Mouse (Mus musculus): Measurements from ENCODE around the gene Arhgef28. TPM values are rescaled to one million over a fixed set of nuclear protein-coding genes. Genes with fewer than 3 reads are reported as not detected.

Gene Arhgef28
- total RNA-seq, 2 experiments from 2014 or later, result 35.4 to 42.3 TPM

- peak; percentile 39 to 40 for DNase-seq (ENCODE audit: low spot score in 2 of 2)
Measured at GRCm38 (mm10) chr13:98016923-98017588, 189.2 kb downstream of the Arhgef28 start.

GRCm38 (mm10) chr13:98015981-98016922 is 190.0 kb downstream of the Arhgef28 start:
- DNase-seq (ENCODE audit: low spot score in 2 of 2), result peak in 1 of 2 experiments; percentile 21

DNA sequence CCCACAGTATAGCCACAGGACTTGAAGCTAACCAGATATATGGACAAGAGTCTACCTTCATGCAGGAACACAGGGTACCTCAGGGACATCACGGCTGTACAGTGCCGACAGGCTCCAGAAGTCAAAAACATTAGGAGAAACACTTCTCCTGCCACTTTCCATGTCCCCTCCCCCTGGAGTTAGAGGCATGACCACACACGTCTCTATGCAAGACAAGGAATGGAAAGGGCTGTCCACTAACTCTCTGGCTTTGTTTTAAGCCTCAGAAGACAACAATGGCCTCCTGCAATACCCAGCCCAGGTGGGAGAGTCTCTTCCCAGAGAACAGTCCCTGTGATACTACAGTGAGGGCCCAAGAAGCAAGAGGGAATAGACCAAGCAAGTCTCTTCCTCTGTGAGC is 191.3 kb downstream of the Arhgef28 start:
- DNase-seq (ENCODE audit: low spot score in 2 of 2), result no peak

GRCm38 (mm10) chr13:98013715-98014114 is 192.5 kb downstream of the Arhgef28 start:
- DNase-seq (ENCODE audit: low spot score in 2 of 2), result no peak

GRCm38 (mm10) chr13:98011931-98012341 is 194.3 kb downstream of the Arhgef28 start:
- DNase-seq (ENCODE audit: low spot score in 2 of 2), result no peak

DNA sequence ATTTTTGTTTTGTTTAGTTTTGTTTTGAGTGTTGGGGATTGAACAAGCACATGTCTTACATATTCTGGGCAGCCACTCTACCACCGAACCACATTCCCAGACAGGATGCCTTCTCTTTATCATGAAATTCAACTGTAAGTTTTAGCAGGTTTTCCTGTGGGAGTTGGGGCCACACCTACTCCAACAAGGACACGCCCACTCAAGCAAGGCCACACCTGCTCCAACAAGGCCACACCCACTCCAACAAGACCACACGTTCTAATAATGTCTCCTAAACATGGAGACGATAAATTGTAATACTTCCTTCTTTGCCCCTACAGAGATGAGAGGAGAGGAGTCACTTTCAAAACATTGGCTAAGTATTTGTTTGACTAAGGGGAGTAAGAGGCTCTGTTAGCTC is 197.2 kb downstream of the Arhgef28 start:
- no peak for DNase-seq (ENCODE audit: low spot score in 2 of 2)

- peak; percentile 63 to 81 for DNase-seq (ENCODE audit: low spot score in 2 of 2)
Measured at GRCm38 (mm10) chr13:98008588-98008987, 197.7 kb downstream of the Arhgef28 start.

DNA sequence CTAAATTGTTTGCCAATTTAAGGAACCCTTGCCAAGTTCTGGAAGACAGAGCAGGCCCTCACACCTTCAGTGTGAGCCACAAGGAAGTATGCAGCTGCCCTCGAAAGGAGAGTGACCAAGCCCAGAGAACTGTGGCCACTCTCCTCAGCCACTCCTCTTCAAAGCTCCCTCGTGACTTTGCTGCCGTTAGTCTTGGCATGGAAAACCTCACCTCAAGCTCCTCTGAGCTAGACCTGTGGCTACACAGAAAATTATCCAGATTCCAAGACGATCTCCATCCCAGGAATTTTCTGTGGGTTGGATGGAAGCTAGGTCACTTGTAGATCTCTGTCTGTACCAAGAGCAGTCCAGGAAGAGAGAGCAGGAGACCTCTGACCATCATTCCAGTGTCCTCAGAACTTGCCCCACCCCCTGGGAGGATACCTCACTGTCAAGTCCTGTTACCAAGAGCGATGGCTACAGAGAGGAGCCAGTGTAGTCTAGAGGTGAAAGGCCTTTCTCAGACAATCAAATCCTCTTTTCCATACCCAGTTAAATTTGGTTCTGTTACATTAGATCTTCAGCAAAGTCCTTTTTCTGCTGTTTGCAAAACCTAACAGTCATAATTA is 200.5 kb downstream of the Arhgef28 start:
- DNase-seq (ENCODE audit: low spot score in 2 of 2), result no peak

DNA sequence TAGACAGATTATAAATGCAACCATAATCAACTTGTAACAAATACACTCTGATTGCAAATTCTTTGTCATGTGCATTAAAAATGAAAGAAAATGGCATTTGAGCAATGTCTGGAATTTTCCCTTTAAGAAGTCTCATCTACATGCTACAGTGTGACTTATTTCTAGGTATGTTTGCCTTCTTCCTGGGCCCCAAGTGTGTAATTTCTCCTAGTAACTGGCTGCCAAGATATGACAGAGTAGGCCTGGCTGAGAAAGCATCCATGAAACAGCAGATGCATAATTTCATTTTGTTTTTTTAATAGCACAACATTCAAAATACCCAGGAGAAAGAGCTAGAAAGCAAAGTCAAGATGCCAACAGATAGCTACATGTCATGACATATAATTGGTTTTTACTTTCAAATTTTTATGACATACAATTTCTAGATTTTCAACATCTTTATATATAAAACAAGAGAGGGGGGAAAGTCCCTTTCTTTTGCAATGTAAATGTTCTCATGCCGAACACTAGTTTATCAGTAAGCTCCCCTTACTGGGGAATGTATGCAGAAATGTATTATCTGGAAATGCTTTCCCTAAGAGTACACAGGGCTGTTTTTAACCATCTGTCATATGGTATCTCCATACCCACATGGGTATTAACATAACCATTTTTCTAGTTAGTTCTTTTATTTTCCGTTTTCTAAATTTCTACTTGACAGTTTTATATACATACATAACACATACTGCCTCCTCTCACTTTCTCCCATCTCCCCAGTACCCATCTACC is 201.4 kb downstream of the Arhgef28 start:
- DNase-seq (ENCODE audit: low spot score in 2 of 2), result no peak

DNA sequence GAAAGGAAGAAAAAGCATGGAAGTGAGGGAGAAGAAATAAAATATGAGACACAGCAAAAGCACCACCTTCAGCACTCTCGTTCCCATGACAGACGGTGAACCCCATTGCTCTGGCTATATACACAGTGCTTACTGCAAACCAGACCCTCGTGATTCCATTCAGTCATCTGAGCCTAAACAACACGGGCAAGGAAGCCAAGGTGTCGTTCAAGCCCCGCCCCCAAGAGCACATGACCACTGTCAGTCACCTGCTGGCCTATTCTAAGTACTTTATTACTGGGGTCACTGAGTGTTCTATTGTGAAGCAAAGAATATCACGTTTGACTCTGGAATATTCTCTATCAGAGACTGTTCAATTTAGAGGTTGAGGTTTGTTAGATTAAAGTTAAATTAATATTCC is 202.5 kb downstream of the Arhgef28 start:
- DNase-seq (ENCODE audit: low spot score in 2 of 2), result no peak

GRCm38 (mm10) chr13:98002598-98002997 is 203.6 kb downstream of the Arhgef28 start:
- no peak for DNase-seq (ENCODE audit: low spot score in 2 of 2)

DNA sequence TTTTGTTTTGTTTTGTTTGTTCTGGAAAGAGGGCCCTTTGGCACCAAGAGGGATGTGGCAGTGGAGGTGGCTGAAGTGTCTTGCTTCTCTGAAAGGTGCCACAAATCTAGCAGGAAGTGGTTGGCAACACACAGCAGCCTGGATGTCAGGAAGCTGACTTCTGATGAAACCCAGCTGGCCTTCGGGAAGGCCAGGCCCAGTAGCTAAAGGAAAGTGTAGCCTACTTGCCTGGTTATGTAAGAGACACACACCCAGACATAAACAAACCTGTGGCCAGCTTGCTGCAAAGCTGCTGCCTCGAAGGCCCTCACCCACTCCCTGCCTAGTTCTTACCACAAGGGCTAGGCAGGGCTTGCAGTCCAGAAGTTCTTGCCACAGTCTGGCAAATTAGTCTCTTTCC is 204.1 kb downstream of the Arhgef28 start:
- DNase-seq (ENCODE audit: low spot score in 2 of 2), result no peak

DNA sequence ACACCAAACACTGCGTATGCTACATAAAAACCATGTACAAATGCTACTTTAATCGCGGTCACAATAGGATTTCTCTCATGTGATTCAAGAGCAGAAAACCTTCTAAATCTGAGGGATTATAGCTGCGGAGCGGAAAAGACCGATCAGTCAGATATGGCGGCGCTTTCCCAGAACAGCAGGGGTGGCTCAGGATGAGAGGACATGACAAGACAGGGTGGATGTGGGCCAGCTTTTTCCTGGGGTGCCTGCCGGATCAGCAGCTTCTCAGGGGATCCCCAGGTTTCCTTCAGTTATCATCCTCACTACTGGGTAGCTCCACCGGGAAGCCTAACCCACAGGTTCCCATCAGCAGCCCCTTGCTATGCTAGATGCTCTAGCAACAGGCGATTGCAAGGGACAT is 204.5 kb downstream of the Arhgef28 start:
- DNase-seq (ENCODE audit: low spot score in 2 of 2), result no peak

- no peak for DNase-seq (ENCODE audit: low spot score in 2 of 2)
Measured at GRCm38 (mm10) chr13:98000841-98001240, 205.4 kb downstream of the Arhgef28 start.

GRCm38 (mm10) chr13:97999130-97999529 is 207.1 kb downstream of the Arhgef28 start:
- no peak for DNase-seq (ENCODE audit: low spot score in 2 of 2)

- DNase-seq (ENCODE audit: low spot score in 2 of 2), result no peak
Measured at GRCm38 (mm10) chr13:97998570-97998969, 207.7 kb downstream of the Arhgef28 start.

GRCm38 (mm10) chr13:97990939-97991338 is 215.3 kb downstream of the Arhgef28 start:
- DNase-seq (ENCODE audit: low spot score in 2 of 2), result no peak

GRCm38 (mm10) chr13:97988796-97989195 is 217.4 kb downstream of the Arhgef28 start:
- DNase-seq (ENCODE audit: low spot score in 2 of 2), result no peak

- DNase-seq (ENCODE audit: low spot score in 2 of 2), result no peak
Measured at GRCm38 (mm10) chr13:97986691-97987090, 219.5 kb downstream of the Arhgef28 start.

GRCm38 (mm10) chr13:97977104-97977503 is 229.1 kb downstream of the Arhgef28 start:
- DNase-seq (ENCODE audit: low spot score in 2 of 2), result no peak

- no peak for DNase-seq (ENCODE audit: low spot score in 2 of 2)
Measured at GRCm38 (mm10) chr13:97976642-97977041, 229.6 kb downstream of the Arhgef28 start.

Measured in left cerebral cortex, adult 18-20 months (tissue).